Mouse (Mus musculus) Muller cell, postnatal 12 days (primary cell): ENCODE measurements around the gene Ccn1.

Experiments
- DNase-seq: peaks from one replicate; pipeline ENCODE4 v3.0.0-alpha.2; 2015; ENCODE audit errors: inconsistent ontology term

Gene Ccn1

GRCm38 (mm10) chr3:145650298-145651011 lies 674 bp upstream of the Ccn1 start:
- DNase-seq = peak; percentile 90

DNA sequence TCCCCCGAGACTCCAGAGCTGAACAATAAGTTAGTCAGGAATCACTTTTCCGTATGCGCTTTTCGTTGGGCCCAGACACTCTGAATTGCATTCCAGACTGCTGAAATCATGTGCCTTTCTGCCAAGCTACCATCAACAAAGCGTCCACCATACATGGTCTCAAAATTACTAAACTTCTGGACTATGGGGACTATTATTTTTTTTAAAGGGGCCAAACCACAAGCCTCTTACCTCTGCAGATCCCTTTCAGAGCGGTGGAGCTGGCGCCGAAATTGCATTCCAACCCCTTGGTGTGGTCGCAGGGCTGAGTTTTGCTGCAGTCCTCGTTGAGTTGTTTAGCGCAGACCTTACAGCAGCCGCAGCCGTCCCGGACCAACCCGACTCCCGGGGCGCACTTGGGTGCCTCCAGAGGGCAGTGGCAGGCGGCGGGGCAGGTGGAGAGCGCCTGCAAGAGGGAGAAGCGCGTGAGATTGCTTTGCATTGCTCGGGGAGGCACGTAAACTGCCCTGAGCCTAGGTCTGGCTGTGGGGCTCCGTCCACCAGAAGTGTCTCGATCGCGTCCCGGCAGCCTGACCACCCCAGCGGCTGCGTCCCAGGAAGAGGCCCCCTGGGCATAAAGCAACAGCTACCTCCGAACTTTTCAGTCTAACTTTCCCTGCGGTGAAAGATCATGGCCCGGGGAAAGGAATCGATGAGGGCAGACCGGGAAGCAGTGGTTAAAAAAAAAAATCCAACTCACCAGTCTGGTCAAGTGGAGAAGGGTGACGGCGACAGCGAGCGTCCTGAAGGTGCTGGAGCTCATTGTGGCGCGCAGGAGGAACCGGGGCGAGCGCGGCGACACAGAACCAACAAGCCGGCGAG lies 560 bp downstream of the Ccn1 start:
- no peak for DNase-seq

DNA sequence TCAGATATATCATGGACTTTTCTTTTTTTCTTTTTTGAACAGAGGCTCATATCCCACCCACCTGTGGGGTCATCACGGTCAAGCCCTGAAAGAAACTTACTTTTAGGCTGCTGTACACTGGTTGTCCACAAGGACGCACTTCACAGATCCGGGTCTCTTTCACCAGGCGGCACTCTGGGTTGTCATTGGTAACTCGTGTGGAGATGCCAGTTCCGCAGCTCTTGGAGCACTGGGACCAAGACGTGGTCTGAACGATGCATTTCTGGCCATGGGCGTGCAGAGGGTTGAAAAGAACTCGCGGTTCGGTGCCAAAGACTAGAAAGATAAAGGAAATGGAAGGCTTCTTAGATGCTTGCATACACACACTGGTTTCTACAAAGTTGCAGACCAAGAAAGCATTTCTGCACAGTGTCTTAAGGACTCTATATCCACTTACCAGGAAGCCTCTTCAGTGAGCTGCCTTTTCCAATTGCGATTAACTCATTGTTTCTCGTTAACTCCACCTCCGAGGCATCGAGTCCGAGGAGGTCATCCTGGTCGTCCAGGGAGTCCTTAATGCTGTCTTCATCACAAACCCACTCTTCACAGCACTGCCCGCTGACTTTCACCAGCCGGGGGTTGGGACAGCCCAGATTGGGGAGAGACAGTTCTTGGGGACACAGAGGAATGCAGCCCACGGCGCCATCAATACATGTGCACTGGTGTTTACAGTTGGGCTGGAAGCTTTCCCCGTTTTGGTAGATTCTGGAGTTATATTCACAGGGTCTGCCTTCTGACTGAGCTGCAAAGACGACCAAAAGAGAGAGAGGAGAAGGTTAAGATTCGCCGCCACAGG lies 1.5 kb downstream of the Ccn1 start:
- DNase-seq = peak; percentile 78

- DNase-seq = peak; percentile 80
Measured at GRCm38 (mm10) chr3:145647416-145647815, 2.4 kb downstream of the Ccn1 start.

- DNase-seq = peak; percentile 72
Measured at GRCm38 (mm10) chr3:145646666-145647065, 3.1 kb downstream of the Ccn1 start.

DNA sequence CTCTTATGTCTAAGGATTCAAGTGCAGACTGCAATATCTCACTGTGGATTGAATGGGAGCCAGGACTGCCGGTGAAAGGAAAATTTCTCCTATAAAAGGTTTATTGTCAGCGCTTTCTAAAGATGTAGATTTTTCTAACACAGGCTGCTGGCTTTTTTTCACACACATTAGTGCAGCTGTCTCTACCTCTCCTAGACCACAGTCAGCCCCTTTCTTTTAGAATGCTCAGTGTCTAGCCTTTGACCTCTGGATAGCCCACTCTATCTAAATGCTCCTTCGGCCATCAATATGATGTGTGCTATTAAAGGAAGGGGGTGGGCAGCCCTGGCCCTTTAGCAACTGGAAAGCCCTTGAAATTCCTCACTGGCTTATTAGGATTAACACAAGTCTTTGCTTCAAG lies 3.8 kb downstream of the Ccn1 start:
- peak; percentile 85 for DNase-seq

GRCm38 (mm10) chr3:145645463-145645862 lies 4.3 kb downstream of the Ccn1 start:
- peak; percentile 81 for DNase-seq

DNA sequence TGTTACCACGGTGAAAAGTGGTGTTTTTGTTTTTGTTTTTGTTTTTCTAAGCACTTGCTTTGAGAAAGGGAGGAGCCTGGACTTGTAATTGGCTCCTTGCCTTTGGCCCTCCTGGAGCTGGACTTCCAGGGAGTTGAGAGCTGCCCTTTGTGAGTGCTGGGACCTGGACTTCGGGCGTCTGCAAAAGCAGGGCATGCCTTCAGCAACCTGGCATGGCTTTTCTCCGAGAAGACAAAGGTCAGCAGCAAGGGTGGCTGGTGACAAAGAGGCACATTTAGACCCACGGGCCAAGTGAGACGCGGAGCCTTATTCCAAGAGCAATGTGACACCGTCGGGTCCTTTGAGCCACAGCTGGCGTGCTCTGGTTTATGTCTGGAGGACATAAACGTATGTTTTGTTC lies 6.9 kb downstream of the Ccn1 start:
- no peak for DNase-seq

DNA sequence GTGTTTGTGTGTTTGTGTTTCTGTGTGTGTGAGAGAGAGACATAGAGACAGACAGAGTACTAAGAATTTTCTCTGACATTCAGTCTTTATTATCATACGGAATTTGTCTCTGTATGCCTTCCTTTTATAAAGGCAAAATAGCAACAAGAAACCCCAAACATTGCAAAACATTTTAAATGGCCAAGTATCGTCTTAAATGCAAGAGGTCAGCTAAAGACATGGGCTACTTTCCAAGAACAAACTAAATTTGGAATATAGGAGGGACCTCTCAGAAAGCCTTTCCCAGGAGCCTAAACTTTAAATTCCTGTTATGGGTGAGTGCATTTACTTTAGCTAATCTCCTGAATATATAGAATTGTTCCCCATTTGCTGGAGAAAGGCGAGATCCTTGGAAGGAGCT lies 7.9 kb downstream of the Ccn1 start:
- DNase-seq = no peak

DNA sequence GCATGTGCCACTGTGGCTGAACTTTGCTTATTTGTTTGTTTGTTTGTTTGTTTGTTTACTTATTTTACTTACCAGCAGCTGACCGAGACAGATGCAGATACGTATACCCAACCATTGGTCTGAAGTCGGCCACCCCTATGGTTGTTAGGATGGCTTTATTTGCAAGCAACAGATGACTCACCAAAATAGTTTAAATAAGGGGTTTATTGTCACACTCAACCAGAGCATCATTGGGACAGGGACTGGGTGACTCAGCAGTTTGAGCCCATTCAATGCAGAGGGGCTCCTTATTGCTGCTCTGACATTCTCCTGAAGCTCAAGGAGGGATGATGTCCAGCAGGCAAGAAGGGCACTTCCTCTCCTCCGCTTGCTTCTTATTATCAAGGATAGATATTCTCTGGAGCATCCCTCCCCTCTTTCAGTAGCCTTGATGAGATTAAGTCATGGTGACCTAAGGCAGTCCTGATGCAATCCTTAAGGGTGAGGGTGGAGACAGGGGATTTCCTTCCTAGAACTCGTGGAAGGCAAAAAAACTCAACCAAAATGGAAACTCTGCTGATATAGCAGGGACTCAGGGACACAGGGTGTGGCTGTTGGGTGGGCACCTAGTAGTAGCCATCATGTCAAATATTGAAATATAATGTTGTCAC lies 8.6 kb downstream of the Ccn1 start:
- no peak for DNase-seq

GRCm38 (mm10) chr3:145640583-145640982 lies 9.2 kb downstream of the Ccn1 start:
- no peak for DNase-seq

GRCm38 (mm10) chr3:145640170-145640569 lies 9.6 kb downstream of the Ccn1 start:
- DNase-seq = no peak

DNA sequence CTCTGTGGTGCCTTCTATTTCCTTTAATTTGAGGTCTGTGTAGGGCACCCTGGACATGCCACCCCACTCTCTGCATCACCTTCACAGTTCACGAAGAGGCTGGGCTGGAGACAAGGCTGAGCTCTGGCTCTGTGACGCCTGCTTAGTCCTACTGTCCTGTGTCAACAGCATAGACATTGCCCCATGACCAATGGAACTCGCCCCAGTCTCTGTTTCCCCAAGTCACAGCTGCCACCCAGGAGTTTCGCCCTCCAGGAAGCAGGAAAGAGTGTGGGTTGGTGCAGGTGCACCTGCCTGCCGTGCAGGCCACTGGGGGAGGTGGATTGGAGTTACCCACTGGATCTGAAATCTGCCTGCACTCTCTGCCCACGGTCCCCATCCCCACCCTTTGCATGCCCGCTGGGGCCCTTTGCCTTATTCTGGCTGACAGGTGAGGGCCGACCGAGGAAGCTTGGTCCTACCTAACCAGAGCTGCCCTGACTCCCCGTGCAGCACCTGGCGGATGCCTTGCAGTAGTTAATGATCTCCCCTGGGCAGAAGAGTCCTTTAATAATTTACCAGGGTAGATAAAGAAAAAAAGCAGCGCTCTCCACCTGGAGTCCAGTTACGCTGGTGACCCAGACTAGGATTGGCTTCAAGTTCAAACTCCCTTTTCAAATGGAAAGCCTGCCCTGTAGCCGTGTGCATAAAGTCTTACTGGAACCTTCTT lies 15.6 kb downstream of the Ccn1 start:
- no peak for DNase-seq

DNA sequence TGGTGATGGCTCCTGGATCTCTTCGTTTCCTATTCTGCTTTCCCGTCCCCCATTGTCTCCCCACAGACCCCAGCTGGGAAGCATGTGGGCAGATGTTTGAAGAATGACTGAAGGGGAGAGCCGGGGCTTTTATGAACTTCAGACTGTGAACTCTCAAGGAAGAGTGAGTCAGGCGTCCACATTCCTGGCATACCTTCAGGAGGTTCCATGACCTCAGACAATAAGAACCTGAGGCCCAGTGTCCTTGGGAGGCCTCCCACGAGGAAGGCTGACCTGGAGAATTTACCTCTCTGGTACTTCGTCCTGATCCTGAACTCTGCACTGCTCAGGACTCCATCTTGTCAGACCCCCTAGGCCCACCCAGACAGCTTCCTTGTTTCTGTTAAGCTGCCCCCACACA lies 16.9 kb downstream of the Ccn1 start:
- peak; percentile 73 for DNase-seq

- no peak for DNase-seq
Measured at GRCm38 (mm10) chr3:145628643-145629042, 21.1 kb downstream of the Ccn1 start.

GRCm38 (mm10) chr3:145627830-145628229 lies 22.0 kb downstream of the Ccn1 start:
- no peak for DNase-seq

DNA sequence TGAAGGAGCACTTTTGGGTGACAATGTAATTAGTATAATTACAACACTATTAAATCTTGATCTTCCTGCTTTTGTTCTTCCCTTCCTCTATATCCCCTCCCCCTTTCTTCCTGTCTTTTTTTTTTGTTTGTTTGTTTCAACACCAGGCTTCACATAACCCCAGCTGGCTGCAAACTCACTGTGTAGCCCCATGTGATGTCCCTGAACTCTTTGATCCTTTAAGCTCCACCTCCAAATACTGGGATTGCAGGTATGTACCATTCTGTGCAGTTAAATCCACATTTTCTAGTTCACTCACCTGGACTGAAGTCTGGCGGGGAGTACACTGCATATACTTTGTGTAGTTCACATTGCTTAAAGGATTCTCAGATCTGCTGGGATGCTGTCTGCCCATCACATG lies 23.7 kb downstream of the Ccn1 start:
- DNase-seq = no peak

DNA sequence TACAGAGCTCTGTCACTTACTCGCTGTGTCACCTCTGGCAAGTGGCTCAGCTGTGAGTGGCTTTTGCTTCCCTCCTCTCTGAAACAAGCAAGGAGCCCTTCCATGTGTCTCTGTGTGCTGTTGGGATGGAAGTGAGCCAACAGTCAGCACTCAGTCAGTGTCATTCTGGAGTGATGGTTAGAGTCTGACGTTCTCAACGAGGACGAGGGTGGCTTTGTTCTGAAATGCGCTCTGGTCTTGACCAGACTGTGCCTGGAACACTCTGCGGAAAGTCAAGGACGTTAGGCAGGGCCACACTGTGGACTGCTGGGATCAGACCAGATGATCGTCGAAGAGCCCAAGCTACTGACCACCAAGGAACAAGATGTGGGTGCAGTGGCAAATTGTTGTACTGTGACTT lies 24.2 kb downstream of the Ccn1 start:
- no peak for DNase-seq

GRCm38 (mm10) chr3:145624786-145625185 lies 25.0 kb downstream of the Ccn1 start:
- no peak for DNase-seq

DNA sequence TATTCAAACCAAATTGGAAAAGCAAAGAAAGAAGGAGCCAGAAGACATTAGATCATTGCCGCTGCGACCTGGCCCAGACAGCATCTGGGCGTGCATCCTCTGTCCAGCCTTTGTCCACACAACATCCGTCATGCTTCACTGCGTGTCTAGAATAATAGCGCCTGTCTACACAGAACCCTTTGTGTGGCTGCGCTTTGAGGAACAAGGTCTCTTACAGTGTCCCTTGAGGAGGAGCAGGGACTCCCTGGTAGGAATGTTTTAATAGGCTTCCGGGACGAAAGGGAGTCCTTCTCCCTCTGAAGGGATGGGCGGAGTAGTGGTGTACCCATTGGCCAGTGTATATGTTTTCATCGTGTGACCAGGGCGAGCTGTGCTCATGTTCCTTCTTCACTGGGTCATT lies 26.7 kb downstream of the Ccn1 start:
- peak; percentile 46 for DNase-seq

DNA sequence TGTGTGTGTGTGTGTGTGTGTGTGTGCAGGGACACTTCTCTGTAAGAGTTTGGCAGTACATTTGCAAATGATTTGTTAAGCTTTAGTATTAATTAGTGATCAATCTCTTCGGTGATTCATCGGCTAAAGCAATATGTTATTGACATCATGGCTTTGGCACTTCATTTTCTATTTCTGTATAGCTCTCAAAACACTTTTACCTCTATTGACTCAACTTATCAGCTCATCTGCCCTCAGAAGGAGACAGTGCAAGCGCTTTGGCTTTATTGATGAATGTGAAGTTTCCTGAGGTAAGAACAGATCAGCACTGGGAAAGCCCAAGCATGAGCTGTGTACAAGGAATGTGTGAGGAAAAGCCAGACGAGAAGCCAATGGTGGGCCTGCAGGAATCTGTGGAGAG lies 28.6 kb downstream of the Ccn1 start:
- no peak for DNase-seq
